In genomic region chr1:149705223-149705622, GRCm38 (mm10) we compare ENCODE assay signal across 22 mouse cellular contexts.
"Had no signal": no experiment of that assay in that cellular context is flagged by ENCODE, and none has a peak within 500 bp of the region (broad histone marks: within the 10 kb centered on the region; RNA-seq: fewer than 3 reads in every experiment).

No protein-coding gene starts in this region.

- H3K9me3 ChIP-seq: limb, embryonic 10.5 days; limb, embryonic 13.5 days; liver, embryonic 12.5 days; liver, embryonic 15.5 days; lung, embryonic 15.5 days; megakaryocyte, embryonic 14.5 days; midbrain, embryonic 10.5 days; midbrain, embryonic 13.5 days had no signal

- DNase-seq: kidney, adult 9 months; kidney, postnatal 14 days; kidney, postnatal 4 days; liver; lung, adult 18-20 months; lung, postnatal 10 days; lung, postnatal 36 days; right cerebral cortex, postnatal 14 days; right cerebral cortex, postnatal 4 days; thymus, adult 2 months; thymus, postnatal 14 days; thymus, postnatal 4 days had no signal

- H3K36me3 ChIP-seq: limb, embryonic 10.5 days; limb, embryonic 13.5 days; liver, embryonic 12.5 days; liver, embryonic 15.5 days; lung, embryonic 15.5 days; midbrain, embryonic 10.5 days; midbrain, embryonic 13.5 days had no signal

- H3K4me3 ChIP-seq: limb, embryonic 10.5 days; limb, embryonic 13.5 days; liver, embryonic 12.5 days; liver, embryonic 15.5 days; lung, embryonic 15.5 days; megakaryocyte, embryonic 14.5 days; midbrain, embryonic 10.5 days; midbrain, embryonic 13.5 days had no signal

- H3K9ac ChIP-seq: limb, embryonic 13.5 days; liver, embryonic 12.5 days; liver, embryonic 15.5 days; lung, embryonic 15.5 days; midbrain, embryonic 13.5 days had no signal

- ATAC-seq: liver, embryonic 12.5 days; midbrain, embryonic 13.5 days; midbrain, embryonic 16.5 days had no signal

- H3K4me1 ChIP-seq: limb, embryonic 10.5 days; limb, embryonic 13.5 days; liver, embryonic 12.5 days; liver, embryonic 15.5 days; lung, embryonic 15.5 days; megakaryocyte, embryonic 14.5 days; midbrain, embryonic 10.5 days; midbrain, embryonic 13.5 days had no signal

- H3K27me3 ChIP-seq: limb, embryonic 13.5 days; liver, embryonic 12.5 days; liver, embryonic 15.5 days; lung, embryonic 15.5 days; megakaryocyte, embryonic 14.5 days; midbrain, embryonic 13.5 days had no signal

- H3K4me2 ChIP-seq: limb, embryonic 13.5 days; liver, embryonic 12.5 days; liver, embryonic 15.5 days; lung, embryonic 15.5 days; midbrain, embryonic 13.5 days had no signal

- H3K27ac ChIP-seq: limb, embryonic 10.5 days; limb, embryonic 13.5 days; liver, embryonic 12.5 days; liver, embryonic 15.5 days; lung, embryonic 15.5 days; midbrain, embryonic 10.5 days; midbrain, embryonic 13.5 days; stomach, postnatal 0 days had no signal
